Mouse (Mus musculus) right cerebral cortex, postnatal 4 days (tissue): ENCODE measurements at regions not wholly inside any gene's neighbourhood (a gene's known extent, or its start where the extent isn't known, plus 50 kb on each side); places are given as distances from the start of the nearest gene placed in this dataset.

Experiments
- DNase-seq: peaks from one replicate; pipeline ENCODE4 v3.0.0-alpha.2; 2022

- no peak for DNase-seq
These were observed 480.5 kb downstream of the Gsdmc2 start for GRCm38 (mm10) chr15:63364473-63364872.

DNA sequence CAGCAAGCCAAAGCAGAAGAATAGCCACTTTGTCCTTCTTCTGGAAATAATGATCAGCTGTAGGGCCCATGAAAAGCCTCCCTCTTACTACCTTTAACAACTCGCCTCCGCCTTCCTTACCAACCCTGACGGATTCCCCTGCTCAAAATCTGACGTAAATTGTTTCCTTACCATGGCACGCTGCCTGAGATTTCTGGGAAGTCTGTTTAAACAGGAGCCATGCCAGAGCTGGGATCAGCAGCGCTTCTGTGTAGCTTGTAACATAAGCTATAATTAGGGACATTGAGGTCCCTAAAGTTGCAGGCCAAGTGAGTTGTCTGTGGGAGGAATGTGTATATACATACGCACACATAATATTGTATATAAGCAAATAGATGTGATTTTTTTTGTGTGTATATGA, 484.6 kb downstream of the Gsdmc2 start:
- DNase-seq: peak; percentile 49

GRCm38 (mm10) chr15:63341730-63342129, 503.2 kb downstream of the Gsdmc2 start:
- DNase-seq: no peak

- peak; percentile 17 for DNase-seq
These were observed 504.5 kb downstream of the Gsdmc2 start for GRCm38 (mm10) chr15:63340322-63341060.

GRCm38 (mm10) chr15:63319666-63320065, 525.3 kb downstream of the Gsdmc2 start:
- no peak for DNase-seq

GRCm38 (mm10) chr15:63310426-63310825, 534.6 kb downstream of the Gsdmc2 start:
- DNase-seq: no peak

DNA sequence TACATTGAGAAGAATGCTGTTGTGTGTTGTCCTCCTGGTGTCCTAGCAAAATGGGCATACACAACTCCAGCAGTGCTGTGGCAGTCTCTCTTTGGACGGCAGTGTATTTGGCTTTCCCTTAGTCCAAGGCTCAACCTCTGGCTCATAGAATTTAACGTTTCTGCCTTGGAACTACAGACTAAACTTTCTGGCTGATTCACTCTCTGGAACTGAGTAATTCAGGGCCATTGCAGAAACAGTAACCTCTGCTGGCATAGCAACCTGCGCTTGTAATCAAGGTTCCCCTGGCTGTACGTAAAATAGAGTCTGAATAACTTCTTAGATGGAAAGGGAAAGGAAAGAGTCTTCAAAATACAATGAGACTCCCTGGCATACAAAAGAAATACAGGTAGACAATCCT, 545.7 kb downstream of the Gsdmc2 start:
- DNase-seq: no peak

DNA sequence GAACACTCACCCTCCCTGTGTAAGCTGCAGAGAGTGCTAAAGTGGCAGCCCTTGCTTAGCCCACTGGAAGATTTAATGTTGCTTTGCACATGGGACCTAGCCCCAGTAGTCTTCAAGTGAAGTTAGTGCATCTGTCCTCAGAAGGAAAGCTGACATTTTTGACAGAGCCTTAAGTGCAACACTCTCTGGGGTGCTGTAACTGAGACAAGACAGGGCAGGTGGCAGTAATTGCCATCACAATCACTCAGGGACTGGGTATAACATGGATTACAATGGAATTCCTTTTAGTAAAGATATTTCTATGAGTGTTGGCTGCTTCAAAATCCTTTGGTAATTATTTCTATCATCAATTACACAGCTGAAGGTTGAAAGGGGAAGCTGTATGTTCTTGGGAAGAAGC, 556.4 kb downstream of the Gsdmc2 start:
- DNase-seq: no peak

GRCm38 (mm10) chr15:63286026-63286425, 559.0 kb downstream of the Gsdmc2 start:
- no peak for DNase-seq

DNA sequence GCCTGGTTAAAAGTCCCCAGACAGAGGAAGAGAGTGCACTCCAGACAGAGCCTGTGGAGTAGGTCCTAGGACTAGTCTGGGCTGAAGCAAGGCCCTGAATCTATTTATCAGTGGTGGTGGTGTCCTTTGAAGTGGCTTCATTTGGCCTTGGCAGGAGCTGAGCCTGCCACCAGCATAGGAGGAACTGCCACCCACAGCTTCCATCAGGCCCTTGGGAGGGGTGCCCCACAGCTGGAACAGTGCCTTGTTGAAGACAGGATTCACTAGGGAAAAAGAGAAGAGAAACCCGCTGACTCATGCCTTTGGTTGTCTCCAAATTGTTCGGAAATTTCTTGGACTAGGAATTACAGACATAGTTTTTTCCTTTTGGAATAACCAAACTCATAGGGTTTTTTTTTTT, 574.6 kb downstream of the Gsdmc2 start:
- no peak for DNase-seq

- no peak for DNase-seq
These were observed 579.1 kb downstream of the Gsdmc2 start for GRCm38 (mm10) chr15:63265845-63266244.

- no peak for DNase-seq
These were observed 589.2 kb downstream of the Gsdmc2 start for GRCm38 (mm10) chr15:63255736-63256135.

GRCm38 (mm10) chr15:63252781-63253340, 592.1 kb downstream of the Gsdmc2 start:
- no peak for DNase-seq

DNA sequence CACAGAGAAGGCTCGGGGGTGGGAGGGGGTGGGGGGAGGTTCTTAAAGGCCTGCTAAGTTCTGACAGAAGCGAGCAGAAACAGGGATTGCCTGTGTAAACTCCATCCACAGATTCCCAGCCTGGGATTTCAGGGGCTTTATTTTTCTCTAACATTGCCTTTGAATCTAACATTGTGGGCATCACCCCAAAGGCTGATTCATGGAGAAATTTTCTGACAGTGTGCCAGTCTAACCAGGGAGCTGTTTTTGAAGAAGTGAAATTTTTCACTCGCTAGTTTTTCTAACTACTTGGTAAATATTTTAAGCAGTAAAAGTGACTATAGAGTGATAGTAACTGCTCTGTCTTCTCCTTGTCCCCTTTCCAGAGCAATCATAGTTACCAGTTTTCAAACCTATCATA, 606.4 kb downstream of the Gsdmc2 start:
- no peak for DNase-seq

DNA sequence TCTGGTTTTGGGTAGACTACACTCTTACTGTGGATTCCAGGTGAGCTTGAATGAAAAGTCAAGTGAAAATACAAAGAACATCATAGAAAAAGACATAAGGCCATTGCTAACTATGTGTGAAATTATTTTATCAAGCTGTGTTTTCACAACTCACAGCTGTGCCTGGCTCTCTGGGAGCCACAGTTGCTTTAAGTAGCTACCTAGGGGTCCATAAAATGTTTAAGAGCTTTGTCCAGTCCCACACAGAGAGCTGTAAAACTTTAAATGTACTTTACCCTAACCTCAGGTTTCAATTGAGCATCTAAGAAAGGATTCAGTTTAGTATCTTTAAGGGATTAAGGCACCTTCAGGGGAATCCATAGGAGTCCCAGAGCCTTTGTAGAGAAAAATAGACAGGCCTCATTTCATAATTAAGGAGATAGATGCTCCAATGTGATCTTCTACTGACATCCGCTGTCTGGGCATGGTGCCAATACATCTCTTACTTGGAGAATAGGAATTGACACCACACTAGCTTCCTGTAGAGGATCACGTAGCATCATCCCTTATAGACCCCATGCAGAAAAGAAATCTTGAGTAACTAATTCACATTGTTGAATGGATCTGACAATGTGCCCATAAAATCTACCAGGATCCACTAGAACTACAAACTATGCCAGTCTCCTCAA, 626.5 kb downstream of the Gsdmc2 start:
- DNase-seq: no peak

- no peak for DNase-seq
These were observed 639.8 kb downstream of the Gsdmc2 start for GRCm38 (mm10) chr15:63205150-63205549.

- DNase-seq: no peak
These were observed 649.9 kb downstream of the Gsdmc2 start for GRCm38 (mm10) chr15:63195031-63195430.

DNA sequence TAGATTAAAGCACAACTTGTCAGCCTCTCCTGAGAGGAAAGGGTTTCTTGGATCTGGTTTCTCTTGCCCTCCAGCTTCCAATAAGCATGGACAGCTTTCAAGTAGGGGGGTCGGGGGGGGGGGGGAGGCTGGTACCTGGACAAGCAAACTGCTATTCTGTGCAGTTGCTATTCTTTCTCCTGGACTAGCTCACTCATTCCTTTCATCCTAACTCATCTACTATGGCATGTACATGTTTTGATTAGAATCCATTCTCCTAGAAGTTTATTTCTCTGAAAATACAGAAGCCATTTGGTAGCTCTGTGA, 650.5 kb downstream of the Gsdmc2 start:
- DNase-seq: no peak

- no peak for DNase-seq
These were observed 651.1 kb downstream of the Gsdmc2 start for GRCm38 (mm10) chr15:63193617-63194491.

GRCm38 (mm10) chr15:63191731-63192130, 653.2 kb downstream of the Gsdmc2 start:
- no peak for DNase-seq

GRCm38 (mm10) chr15:63190086-63190485, 654.9 kb downstream of the Gsdmc2 start:
- no peak for DNase-seq

GRCm38 (mm10) chr15:63171003-63171402, 674.0 kb downstream of the Gsdmc2 start:
- DNase-seq: no peak

GRCm38 (mm10) chr15:63170171-63170570, 674.8 kb downstream of the Gsdmc2 start:
- no peak for DNase-seq
